Mouse (Mus musculus) forebrain, embryonic 12.5 days (tissue): Measurements from ENCODE around the gene Ccdc172. TPM values are rescaled to one million over a fixed set of nuclear protein-coding genes. Genes with fewer than 3 reads are reported as not detected.

ENCODE experiments used
- ATAC-seq: fragments of 200-750 bp; cut with Nextera tagmentation; 2 replicates; pipeline ENCODE4 v1.8.0; 2017; ENCODE audit warnings: moderate TSS enrichment; ENCODE audit not compliant: low FRiP score
- H3K27ac ChIP-seq: fragments of 300-500 bp; sonication (generic); 2 replicates; pipeline ENCODE4 v1.5.1; 2016; ENCODE audit warnings: mild to moderate bottlenecking
- H3K27me3 ChIP-seq: fragments of 300-500 bp; sonication (generic); 2 replicates; pipeline ENCODE4 v1.6.1; 2016; ENCODE audit warnings: mild to moderate bottlenecking
- H3K36me3 ChIP-seq: fragments of 300-500 bp; sonication (generic); replicated peaks from 2 replicates; pipeline ENCODE4 v1.6.1; 2016; ENCODE audit warnings: mild to moderate bottlenecking
- H3K4me1 ChIP-seq: fragments of 300-500 bp; sonication (generic); 2 replicates; pipeline ENCODE4 v1.6.1; 2016
- H3K4me2 ChIP-seq: fragments of 300-500 bp; sonication (generic); 2 replicates; pipeline ENCODE4 v1.6.1; 2016; ENCODE audit warnings: mild to moderate bottlenecking, moderate library complexity
- H3K4me3 ChIP-seq: fragments of 300-500 bp; sonication (generic); replicated peaks from 2 replicates; pipeline ENCODE4 v1.5.1; 2016; ENCODE audit warnings: mild to moderate bottlenecking
- H3K9ac ChIP-seq: fragments of 300-500 bp; sonication (generic); 2 replicates; pipeline ENCODE4 v1.6.1; 2016; ENCODE audit warnings: mild to moderate bottlenecking
- H3K9me3 ChIP-seq: fragments of 300-500 bp; sonication (generic); 2 replicates; pipeline ENCODE4 v1.6.1; 2016
- WGBS: fragments of 180-500 bp; shearing (Covaris S2); methylation state at CpG from one replicate; pipeline ENCODE4 v1.1.7; 2016; 5-methylcytosine and 5-hydroxymethylcytosine counted together
- polyA plus RNA-seq: library from polyadenylated mRNA; unstranded; fragments of >200 nt; fragmentation: Nextera tagmentation; extraction: Ambion mirVana; gene quantifications from 2 replicates; pipeline ENCODE4 v1.2.1, GENCODE M21; 2016

Gene Ccdc172
- polyA plus RNA-seq, 1 experiment from 2014 or later, result not detected

DNA sequence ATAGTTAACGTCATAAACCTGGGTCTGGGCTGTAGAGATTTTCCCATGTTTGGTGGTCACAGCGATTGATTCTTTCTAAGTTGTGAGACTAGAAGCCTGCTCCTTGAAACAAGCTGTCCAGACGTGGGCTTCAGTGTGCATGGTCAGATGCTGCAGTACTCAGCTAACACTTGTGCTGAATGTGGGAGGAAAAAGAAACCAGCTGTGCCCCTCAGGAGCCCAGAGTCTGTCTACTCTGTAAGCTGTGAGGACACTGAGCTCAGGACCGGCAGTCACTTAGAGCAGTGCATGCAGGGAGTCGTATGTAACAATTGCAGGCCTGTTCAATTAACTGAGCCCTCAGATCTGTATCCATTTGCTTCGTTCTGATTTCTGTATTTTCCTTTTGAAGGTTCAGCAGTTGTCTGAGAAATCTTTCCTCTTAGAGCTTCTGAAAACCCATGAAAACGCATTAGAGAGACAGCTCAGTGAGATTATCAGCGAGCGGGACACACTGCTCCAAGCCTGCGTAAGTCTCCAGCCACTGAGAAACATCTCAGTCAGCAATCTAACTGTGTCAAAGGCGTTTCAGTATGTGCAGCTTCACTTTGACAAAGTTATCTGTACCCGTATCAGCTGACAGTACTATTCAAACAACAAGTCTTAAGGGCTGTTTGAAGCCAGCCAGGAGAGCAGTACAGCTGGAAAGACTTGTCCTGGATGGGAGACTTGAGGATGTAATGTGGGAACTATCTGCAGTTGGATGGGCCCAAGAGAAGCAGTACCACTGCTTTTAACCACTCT lies 13.9 kb downstream of the Ccdc172 start:
- no peak for ATAC-seq
- H3K27ac ChIP-seq, result no peak overlapping the region
- 63% methylated on average over 12 of the region's 12 CpGs for WGBS

DNA sequence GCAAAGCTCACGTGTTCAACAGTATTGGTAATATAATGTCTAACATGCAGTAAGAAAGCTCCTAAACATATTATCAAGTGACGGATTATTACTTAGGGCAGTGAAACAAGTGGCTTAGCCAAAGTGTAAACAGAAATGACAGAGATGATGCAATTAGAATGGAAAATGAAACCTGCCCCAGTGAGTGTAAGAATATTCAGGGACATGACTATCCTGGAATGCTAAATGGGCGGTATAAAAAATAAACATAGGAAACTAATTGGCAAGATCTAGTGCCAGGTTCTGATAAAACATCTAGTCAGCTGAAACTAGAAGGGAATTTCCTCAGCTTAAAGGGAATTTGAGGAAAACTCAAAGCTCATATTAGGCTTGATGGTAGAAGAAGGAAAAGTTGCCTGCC lies 21.3 kb downstream of the Ccdc172 start:
- no peak overlapping the region for H3K27ac ChIP-seq
- H3K36me3 ChIP-seq, result no peaks in the 10 kb centered on the region
- 91% methylated on average over 3 of the region's 3 CpGs for WGBS
- H3K9ac ChIP-seq, result no peak overlapping the region
- no peaks in the 10 kb centered on the region; the same call in 1 of the 2 replicates for H3K27me3 ChIP-seq
- H3K4me2 ChIP-seq, result no peak overlapping the region
- H3K4me1 ChIP-seq, result peaks cover 5% of the 10 kb centered on the region; the same call in 1 of the 2 replicates
- H3K9me3 ChIP-seq, result no peaks in the 10 kb centered on the region
- H3K4me3 ChIP-seq, result no peak overlapping the region
- no peak for ATAC-seq

More for the DNA sequence above, 13.9 kb downstream of the Ccdc172 start:
- Histone ChIP-seq H3K27me3 (peaks cover 27% of the 10 kb centered on the region), H3K9me3 (no peaks in the 10 kb centered on the region), H3K4me3 (no peak overlapping the region), H3K4me2 (no peak overlapping the region), H3K9ac (no peak overlapping the region), H3K36me3 (no peaks in the 10 kb centered on the region), H3K4me1 (peaks cover 4% of the 10 kb centered on the region; the same call in 1 of the 2 replicates)

DNA sequence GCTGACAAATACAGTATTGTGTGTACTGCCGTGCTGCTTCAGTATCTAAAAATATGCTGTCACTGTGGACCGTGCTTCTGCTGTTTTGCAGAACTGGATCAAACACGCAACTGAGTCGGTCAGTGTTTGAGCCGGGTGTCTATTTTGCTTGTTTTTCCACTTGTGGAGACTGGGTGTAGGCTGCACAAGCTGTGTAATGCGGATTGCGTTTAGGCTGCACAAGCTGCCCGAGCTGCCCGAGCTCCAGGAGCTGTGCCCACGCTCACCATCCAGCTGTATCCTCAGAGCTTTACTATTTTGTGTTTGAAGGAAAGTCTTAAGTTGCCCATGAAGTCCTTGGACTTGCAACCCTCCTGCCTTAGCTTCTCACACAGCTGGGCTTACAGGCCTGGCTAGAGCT lies 24.9 kb downstream of the Ccdc172 start:
- Histone ChIP-seq H3K4me3 (no peak overlapping the region), H3K4me1 (peaks cover 5% of the 10 kb centered on the region; the same call in 1 of the 2 replicates), H3K36me3 (no peaks in the 10 kb centered on the region), H3K27ac (no peak overlapping the region), H3K27me3 (no peaks in the 10 kb centered on the region; the same call in 1 of the 2 replicates), H3K9me3 (no peaks in the 10 kb centered on the region), H3K9ac (no peak overlapping the region), H3K4me2 (no peak overlapping the region)
- 87% methylated on average over 10 of the region's 10 CpGs for WGBS
- ATAC-seq, result no peak

DNA sequence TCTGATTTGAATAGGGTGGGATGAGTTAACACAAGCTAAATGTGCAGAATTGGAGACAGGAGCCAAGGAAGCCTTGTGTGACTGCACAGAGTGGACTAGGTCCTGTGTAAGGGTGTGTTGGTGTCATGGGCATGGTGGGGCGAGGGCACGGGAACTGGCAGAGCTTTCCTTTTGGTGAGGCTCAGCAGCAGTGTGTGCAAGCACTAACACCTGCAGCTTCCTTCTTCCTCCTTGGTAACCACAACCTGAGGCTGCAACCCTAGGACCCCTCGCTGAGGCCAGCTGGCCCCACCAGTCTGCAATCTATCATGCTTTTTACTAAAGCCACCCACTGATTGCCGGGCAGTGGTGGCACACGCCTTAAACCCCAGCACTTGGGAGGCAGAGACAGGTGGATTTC lies 28.6 kb downstream of the Ccdc172 start:
- Histone ChIP-seq H3K4me2 (no peak overlapping the region), H3K4me3 (no peak overlapping the region), H3K9me3 (no peaks in the 10 kb centered on the region), H3K36me3 (no peaks in the 10 kb centered on the region), H3K27ac (no peak overlapping the region), H3K9ac (no peak overlapping the region), H3K4me1 (peaks cover 5% of the 10 kb centered on the region; the same call in 1 of the 2 replicates), H3K27me3 (no peaks in the 10 kb centered on the region; the same call in 1 of the 2 replicates)
- no peak for ATAC-seq
- WGBS, result 90% methylated on average over 5 of the region's 5 CpGs

DNA sequence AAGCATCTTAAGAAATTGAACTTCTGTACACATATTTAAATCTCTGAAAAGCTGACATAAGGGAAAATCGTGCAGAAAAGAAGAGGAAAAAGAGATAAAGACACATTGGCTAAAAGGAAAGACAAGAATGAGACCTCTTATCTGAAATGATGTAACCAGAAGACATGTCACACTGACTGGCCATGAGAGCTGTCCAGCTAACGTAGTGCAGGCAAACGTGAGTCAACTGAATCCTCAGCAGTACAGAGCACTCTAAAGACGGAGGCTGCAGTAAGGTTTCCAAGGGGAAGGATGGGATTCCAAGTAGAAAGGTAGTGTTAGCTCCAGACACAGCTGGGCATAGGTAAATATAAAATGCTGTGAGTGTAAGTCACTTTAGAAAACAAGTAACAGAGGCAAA lies 36.6 kb downstream of the Ccdc172 start:
- no peak overlapping the region for H3K4me3 ChIP-seq
- no peak overlapping the region for H3K9ac ChIP-seq
- no peaks in the 10 kb centered on the region for H3K36me3 ChIP-seq
- no peak for ATAC-seq
- WGBS, result 66% methylated on average over 4 of the region's 4 CpGs
- no peaks in the 10 kb centered on the region for H3K9me3 ChIP-seq
- no peak overlapping the region for H3K4me2 ChIP-seq
- H3K4me1 ChIP-seq, result no peaks in the 10 kb centered on the region
- no peak overlapping the region for H3K27ac ChIP-seq
- peaks cover 15% of the 10 kb centered on the region for H3K27me3 ChIP-seq

DNA sequence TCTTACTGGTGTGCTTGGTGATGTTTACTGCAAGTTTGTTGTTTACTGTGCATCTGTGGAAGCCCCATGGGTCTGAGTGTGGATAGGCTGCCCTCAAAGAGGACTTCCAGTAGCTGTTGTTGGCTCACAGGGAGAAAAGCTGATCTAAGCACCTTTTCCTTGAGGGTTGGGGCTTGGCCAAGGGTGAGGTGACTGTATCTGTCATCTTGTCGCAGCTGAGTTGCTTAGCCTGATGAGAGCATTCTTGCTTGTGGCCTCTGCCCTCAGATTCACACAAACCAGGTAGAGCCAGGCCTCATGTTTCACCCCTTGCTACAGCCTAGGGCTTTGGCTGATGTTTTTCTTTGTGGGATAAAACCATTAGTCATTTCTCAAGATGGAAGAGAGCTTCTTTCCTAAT lies 38.7 kb downstream of the Ccdc172 start:
- Histone ChIP-seq H3K36me3 (no peaks in the 10 kb centered on the region), H3K27me3 (peaks cover 31% of the 10 kb centered on the region), H3K4me1 (no peaks in the 10 kb centered on the region), H3K9ac (no peak overlapping the region), H3K4me3 (no peak overlapping the region), H3K27ac (no peak overlapping the region), H3K9me3 (no peaks in the 10 kb centered on the region), H3K4me2 (no peak overlapping the region)
- no peak for ATAC-seq
- WGBS, result 74% methylated on average over 1 of the region's 1 CpGs

DNA sequence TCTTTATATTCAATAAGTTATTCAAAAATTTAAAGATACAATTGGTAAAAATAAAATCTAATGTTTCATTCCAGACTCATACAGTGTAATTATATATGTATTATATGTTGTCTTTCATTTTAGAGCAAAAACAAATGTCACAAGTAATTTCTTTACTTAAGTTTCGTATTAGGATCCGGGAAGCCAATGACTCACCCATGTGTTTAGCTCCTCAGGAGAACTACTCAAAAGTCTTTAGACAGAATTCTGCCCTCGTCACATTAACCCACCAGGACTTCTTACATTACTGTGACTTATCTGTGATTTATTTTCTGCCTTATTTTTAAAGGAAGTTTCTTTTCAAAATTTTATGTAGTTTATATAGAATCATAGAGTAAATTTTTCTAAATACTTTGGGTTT lies 39.1 kb downstream of the Ccdc172 start:
- no peak for ATAC-seq
- no peak overlapping the region for H3K27ac ChIP-seq
- 89% methylated on average over 3 of the region's 3 CpGs for WGBS

DNA sequence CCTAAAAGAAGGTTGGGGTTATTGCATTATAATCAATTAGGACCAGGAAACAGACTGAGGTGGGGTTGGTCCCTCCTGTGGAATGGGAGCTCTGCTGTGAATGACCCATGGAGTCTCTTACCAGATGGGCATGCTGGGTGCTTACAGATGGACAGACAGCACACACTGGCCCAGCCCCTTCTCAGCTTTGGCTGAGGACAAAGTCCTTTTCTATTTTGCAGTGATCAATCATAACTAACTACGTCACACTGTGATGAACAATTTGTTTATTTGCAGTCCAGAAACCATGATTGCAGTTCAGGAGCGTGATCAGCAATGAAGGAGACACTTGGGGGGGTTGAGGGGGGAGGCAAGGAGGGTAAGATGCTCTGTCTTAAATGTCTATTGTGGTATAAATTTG lies 43.2 kb downstream of the Ccdc172 start:
- H3K4me1 ChIP-seq, result 0 out of 2 replicates have a peak, but pooled peaks cover 4% of the 10 kb centered on the region
- no peak overlapping the region for H3K4me3 ChIP-seq
- WGBS, result 85% methylated on average over 2 of the region's 2 CpGs
- H3K27me3 ChIP-seq, result peaks cover 46% of the 10 kb centered on the region
- ATAC-seq, result no peak
- no peak overlapping the region for H3K9ac ChIP-seq
- H3K36me3 ChIP-seq, result no peaks in the 10 kb centered on the region
- no peak overlapping the region for H3K4me2 ChIP-seq
- H3K27ac ChIP-seq, result no peak overlapping the region
- H3K9me3 ChIP-seq, result no peaks in the 10 kb centered on the region

More for the DNA sequence above, 39.1 kb downstream of the Ccdc172 start:
- Histone ChIP-seq H3K4me3 (no peak overlapping the region), H3K4me2 (no peak overlapping the region), H3K27me3 (peaks cover 31% of the 10 kb centered on the region), H3K9me3 (no peaks in the 10 kb centered on the region), H3K36me3 (no peaks in the 10 kb centered on the region), H3K4me1 (no peaks in the 10 kb centered on the region), H3K9ac (no peak overlapping the region)

DNA sequence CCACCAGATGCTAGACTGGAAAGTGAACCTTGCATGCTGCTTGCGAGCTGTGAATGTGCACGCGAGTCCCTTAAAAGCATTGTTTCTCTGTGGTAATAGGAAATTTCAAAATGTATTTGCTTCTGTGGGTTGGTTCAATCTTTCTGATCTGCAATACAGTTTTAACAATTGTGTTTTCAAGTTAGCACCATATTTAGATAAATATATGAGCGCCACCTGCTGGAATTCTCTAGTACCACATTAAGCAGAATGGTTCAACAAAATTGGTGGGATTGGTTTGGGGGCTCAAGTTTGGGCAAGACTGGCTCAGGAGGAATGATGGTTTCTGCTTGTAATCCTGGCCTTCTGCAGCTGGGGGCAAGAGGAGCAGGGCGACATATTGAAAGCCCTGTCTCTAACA lies 46.6 kb downstream of the Ccdc172 start:
- 40% methylated on average over 5 of the region's 5 CpGs for WGBS
- Histone ChIP-seq H3K9ac (no peak overlapping the region), H3K4me1 (0 out of 2 replicates have a peak, but pooled peaks cover 4% of the 10 kb centered on the region), H3K27me3 (peaks cover 37% of the 10 kb centered on the region), H3K36me3 (no peaks in the 10 kb centered on the region), H3K4me2 (no peak overlapping the region), H3K4me3 (no peak overlapping the region), H3K9me3 (no peaks in the 10 kb centered on the region), H3K27ac (no peak overlapping the region)
- ATAC-seq, result no peak

DNA sequence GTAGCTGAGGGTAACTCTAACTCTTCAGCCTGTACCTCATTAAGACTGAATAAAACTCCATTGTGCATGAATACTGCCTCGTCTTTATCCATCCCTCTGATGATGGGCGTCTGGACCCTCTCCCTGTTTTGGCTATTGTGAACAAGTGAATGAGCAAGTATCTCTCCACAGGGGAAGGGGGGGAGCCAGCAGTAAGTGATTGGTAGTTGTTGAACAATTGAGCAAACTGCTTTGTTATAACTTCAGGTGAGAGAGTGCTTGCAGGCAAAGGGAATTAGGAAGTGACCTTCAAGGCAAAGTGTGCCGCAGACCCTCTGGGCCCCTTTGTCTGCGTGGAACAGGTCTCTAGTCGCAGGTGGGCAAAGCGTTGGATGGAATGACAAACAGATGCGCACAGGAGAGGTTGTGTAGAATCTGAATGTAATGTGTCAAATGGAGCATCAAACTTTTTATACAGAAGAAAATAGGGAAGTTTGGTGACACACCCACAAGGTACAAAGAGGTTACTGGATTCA lies 50.6 kb downstream of the Ccdc172 start:
- H3K27me3 ChIP-seq, result peaks cover 16% of the 10 kb centered on the region
- H3K4me1 ChIP-seq, result no peaks in the 10 kb centered on the region
- H3K36me3 ChIP-seq, result no peaks in the 10 kb centered on the region
- no peak for ATAC-seq
- H3K9ac ChIP-seq, result no peak overlapping the region
- 84% methylated on average over 7 of the region's 7 CpGs for WGBS
- no peak overlapping the region for H3K27ac ChIP-seq
- no peak overlapping the region for H3K4me2 ChIP-seq
- H3K4me3 ChIP-seq, result no peak overlapping the region
- no peaks in the 10 kb centered on the region for H3K9me3 ChIP-seq

DNA sequence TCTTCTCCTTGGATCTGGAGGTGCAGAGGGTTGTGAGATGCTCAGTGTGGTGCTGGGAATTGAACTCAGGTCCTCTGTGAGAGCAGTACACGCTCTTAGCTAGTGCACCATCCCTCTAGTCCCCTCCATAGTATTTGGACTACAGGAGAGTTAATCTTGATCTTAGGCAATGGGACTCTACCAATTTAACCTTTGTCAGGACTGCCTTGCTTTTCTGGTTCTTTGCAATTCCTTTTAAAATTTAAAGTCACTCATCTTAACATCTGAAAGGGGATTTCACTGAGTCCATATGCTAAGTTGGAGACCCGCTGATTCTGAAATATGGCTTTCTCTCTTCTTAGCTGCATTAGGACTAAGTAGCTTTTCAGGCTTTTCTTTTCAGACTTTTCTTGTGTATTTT lies 59.8 kb downstream of the Ccdc172 start:
- no peaks in the 10 kb centered on the region for H3K27me3 ChIP-seq
- no peaks in the 10 kb centered on the region for H3K9me3 ChIP-seq
- H3K4me1 ChIP-seq, result peaks cover 8% of the 10 kb centered on the region
- H3K27ac ChIP-seq, result no peak overlapping the region
- no peak overlapping the region for H3K4me2 ChIP-seq
- no peaks in the 10 kb centered on the region for H3K36me3 ChIP-seq
- ATAC-seq, result no peak
- H3K9ac ChIP-seq, result no peak overlapping the region
- H3K4me3 ChIP-seq, result no peak overlapping the region
- 77% methylated on average over 2 of the region's 2 CpGs for WGBS

DNA sequence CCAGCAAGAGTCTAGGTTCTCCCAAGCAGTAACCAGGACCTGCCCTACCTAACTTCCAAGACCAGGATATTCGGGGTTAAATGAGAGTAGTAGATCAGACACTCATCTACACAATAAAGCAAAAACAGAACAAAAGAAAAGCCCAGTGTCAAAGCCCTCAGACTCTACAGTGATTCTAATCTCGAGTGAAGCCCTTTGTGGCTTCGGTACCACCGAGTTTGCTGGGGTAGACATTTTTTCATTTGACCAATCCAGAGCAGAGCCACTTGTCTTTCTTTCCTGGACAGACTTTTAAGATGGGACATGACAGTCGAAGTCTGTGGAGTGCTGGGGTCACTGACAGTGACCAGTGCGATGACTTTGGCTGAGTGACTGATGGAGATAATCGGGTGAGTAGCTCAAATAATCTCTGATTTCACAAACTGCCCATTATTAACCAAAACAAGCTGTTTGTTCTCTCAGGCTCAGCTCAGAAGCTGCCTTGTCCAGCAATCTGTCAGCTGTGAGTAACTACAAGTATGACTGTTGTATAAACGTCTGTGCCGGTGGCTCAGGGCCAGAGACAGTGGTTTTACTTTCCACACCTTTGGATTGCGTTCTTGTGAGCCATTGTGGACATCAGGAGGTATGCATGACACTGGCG lies 60.8 kb downstream of the Ccdc172 start:
- H3K9me3 ChIP-seq, result no peaks in the 10 kb centered on the region
- H3K9ac ChIP-seq, result no peak overlapping the region
- no peak overlapping the region for H3K4me3 ChIP-seq
- H3K4me2 ChIP-seq, result no peak overlapping the region
- no peaks in the 10 kb centered on the region for H3K36me3 ChIP-seq
- WGBS, result 45% methylated on average over 11 of the region's 11 CpGs
- ATAC-seq, result no peak
- H3K4me1 ChIP-seq, result peaks cover 8% of the 10 kb centered on the region
- H3K27ac ChIP-seq, result no peak overlapping the region
- no peaks in the 10 kb centered on the region for H3K27me3 ChIP-seq
